Comparison of ENCODE assay signal across 10 mouse cellular contexts in genomic region chr7:139228447-139229171, GRCm38 (mm10). TPM values are rescaled to one million over a fixed set of nuclear protein-coding genes. Genes with fewer than 3 reads are reported as not detected.
DNase-seq lines count a peak whose midpoint lies in the region; ATAC-seq and TF ChIP-seq lines count a peak whose summit lies in the region.
"Had no signal": no experiment of that assay in that cellular context is flagged by ENCODE, and none has a peak within 500 bp of the region (broad histone marks: within the 10 kb centered on the region; RNA-seq: fewer than 3 reads in every experiment).

No protein-coding gene starts in this region.

- no peaks in the 10 kb centered on the region for H3K27me3 ChIP-seq in kidney, embryonic 14.5 days (ENCODE audit: control insufficient read depth, insufficient read depth, low read length)
- H3K27me3 ChIP-seq in liver, embryonic 14.5 days (ENCODE audit: control insufficient read depth, insufficient read depth, low read length), result no peaks in the 10 kb centered on the region
- H3K27me3 ChIP-seq in forebrain, embryonic 16.5 days (replicated peaks; ENCODE audit: control insufficient read depth, insufficient read depth, low read length), result no peaks in the 10 kb centered on the region

- DNase-seq in kidney, postnatal 14 days, result no peak
- DNase-seq in heart, adult 9 months (ENCODE audit: low spot score in 2 of 2), result peak; percentile 58
- no peak for DNase-seq in liver, embryonic 14.5 days (ENCODE audit: low read depth in 3 of 3, low spot score in 3 of 3)
- DNase-seq in cerebellum, adult 8-10 months, result no peak
- no peak for DNase-seq in adrenal gland, postnatal 4 days (ENCODE audit: low spot score in 2 of 2)
- DNase-seq: kidney, adult 11 months; thymus, adult 18-20 months had no signal

- no peak overlapping the region for H3K9ac ChIP-seq in kidney, embryonic 14.5 days (ENCODE audit: low read depth, low read length)
- no peak overlapping the region for H3K9ac ChIP-seq in liver, embryonic 14.5 days (replicated peaks)
- H3K9ac ChIP-seq in forebrain, embryonic 16.5 days (replicated peaks; ENCODE audit: low read depth, low read length), result no peak overlapping the region

- TF ChIP-seq EP300 in liver, embryonic 14.5 days (IDR thresholded peaks at IDR 0.05; ENCODE audit: low read depth), result no peak

- no peak for TF ChIP-seq POLR2A in bone marrow, adult 2 months (IDR thresholded peaks at IDR 0.05; ENCODE audit: borderline replicate concordance, control insufficient read depth, low read depth, low read length)

- H3K27ac ChIP-seq in kidney, embryonic 14.5 days (ENCODE audit: low read depth, low read length), result peak overlapping the region; percentile 53
- 0 out of 2 replicates have a peak overlapping the region, but pooled peaks have one; percentile 8 for H3K27ac ChIP-seq in bone marrow, adult 2 months (ENCODE audit: control insufficient read depth, insufficient read depth, low read depth, low read length, poor library complexity)
- H3K27ac ChIP-seq in liver, embryonic 14.5 days, result no peak overlapping the region
- no peak overlapping the region for H3K27ac ChIP-seq in forebrain, embryonic 16.5 days (ENCODE audit: low read length)

- H3K4me3 ChIP-seq in kidney, embryonic 14.5 days (ENCODE audit: low read length), result no peak overlapping the region
- no peak overlapping the region for H3K4me3 ChIP-seq in bone marrow, adult 2 months (replicated peaks; ENCODE audit: control insufficient read depth, low read depth, low read length)
- H3K4me3 ChIP-seq in liver, embryonic 14.5 days (ENCODE audit: insufficient read depth in 1 of 2, low read depth in 2 of 2, low read length in 2 of 2), result no peak overlapping the region
- no peak overlapping the region for H3K4me3 ChIP-seq in forebrain, embryonic 16.5 days (replicated peaks; ENCODE audit: low read length)

- H3K4me1 ChIP-seq in kidney, embryonic 14.5 days (ENCODE audit: control insufficient read depth, insufficient read depth, low read length), result 0 out of 2 replicates have a peak, but pooled peaks cover 6% of the 10 kb centered on the region
- peaks cover 9% of the 10 kb centered on the region; the same call in 1 of the 2 replicates for H3K4me1 ChIP-seq in bone marrow, adult 2 months (ENCODE audit: control insufficient read depth, insufficient read depth, low read length)
- peaks cover 0 to 5% of the 10 kb centered on the region in 2 experiments; a peak in 1 of 4 replicates for H3K4me1 ChIP-seq in liver, embryonic 14.5 days (replicated peaks; ENCODE audit: control insufficient read depth in 2 of 2, insufficient read depth in 2 of 2, low read length in 1 of 2)
- H3K4me1 ChIP-seq in forebrain, embryonic 16.5 days (replicated peaks; ENCODE audit: control insufficient read depth, insufficient read depth, low read length), result no peaks in the 10 kb centered on the region

- WGBS in kidney, embryonic 14.5 days, result 66% methylated on average over 6 of the region's 6 CpGs
- WGBS in bone marrow, adult 2 months, result 8% methylated on average over 6 of the region's 6 CpGs
- 17% methylated on average over 6 of the region's 6 CpGs for WGBS in liver, embryonic 14.5 days (ENCODE audit: insufficient replicate concordance)
- 80% methylated on average over 6 of the region's 6 CpGs for WGBS in forebrain, embryonic 16.5 days

- no peak for TF ChIP-seq CTCF in bone marrow, adult 2 months (IDR thresholded peaks at IDR 0.05; ENCODE audit: control insufficient read depth, insufficient read depth, low read length)
- no peak for TF ChIP-seq CTCF in liver, embryonic 14.5 days (IDR thresholded peaks at IDR 0.05; ENCODE audit: low read depth)

- ATAC-seq in kidney, embryonic 14.5 days (ENCODE audit: low FRiP score, low TSS enrichment), result no peak
- peak; percentile 16; the same call in 1 of the 2 replicates for ATAC-seq in liver, embryonic 14.5 days (ENCODE audit: insufficient read depth)
- ATAC-seq in forebrain, embryonic 16.5 days, result no peak

- no peak overlapping the region for H3K4me2 ChIP-seq in kidney, embryonic 14.5 days (replicated peaks; ENCODE audit: low read depth, low read length)
- H3K4me2 ChIP-seq in liver, embryonic 14.5 days (ENCODE audit: low read depth), result no peak overlapping the region
- H3K4me2 ChIP-seq in forebrain, embryonic 16.5 days (ENCODE audit: low read length), result no peak overlapping the region

- no peaks in the 10 kb centered on the region for H3K36me3 ChIP-seq in kidney, embryonic 14.5 days (ENCODE audit: control insufficient read depth, insufficient read depth, low read length)
- H3K36me3 ChIP-seq in liver, embryonic 14.5 days (replicated peaks; ENCODE audit: control insufficient read depth, insufficient read depth, low read depth), result no peaks in the 10 kb centered on the region
- H3K36me3 ChIP-seq in forebrain, embryonic 16.5 days (ENCODE audit: control insufficient read depth, insufficient read depth), result no peaks in the 10 kb centered on the region

- no peaks in the 10 kb centered on the region for H3K9me3 ChIP-seq in kidney, embryonic 14.5 days (ENCODE audit: control insufficient read depth, low read length)
- no peaks in the 10 kb centered on the region for H3K9me3 ChIP-seq in liver, embryonic 14.5 days (ENCODE audit: control insufficient read depth, low read length)
- no peaks in the 10 kb centered on the region for H3K9me3 ChIP-seq in forebrain, embryonic 16.5 days (ENCODE audit: control insufficient read depth, low read length)

RNA-seq across cellular contexts. Expression of gene Stk32c, which starts 15.5 kb away (rescaled TPM):
- polyA plus RNA-seq in kidney, embryonic 14.5 days (2014; fragmentation: Nextera tagmentation; extraction: Ambion mirVana), result 0.29 TPM in 1 of 2 replicates, not detected in the other
- 3.2 TPM in 1 of 2 replicates, not detected in the other for polyA plus RNA-seq in bone marrow, adult 2 months (2011; ENCODE audit: insufficient read depth, insufficient read length, low replicate concordance, missing spikeins)
- polyA plus RNA-seq in liver, embryonic 14.5 days (2012; rRNA removed), result 0.05 and 0.12 TPM in 2 replicates
- not detected in 2 replicates for polyA plus RNA-seq in liver, embryonic 14.5 days (2014; fragmentation: Nextera tagmentation; extraction: Ambion mirVana)
- 1.3 and 2.3 TPM in 2 replicates for polyA plus RNA-seq in forebrain, embryonic 16.5 days (2015; fragmentation: Nextera tagmentation; extraction: Ambion mirVana)
- 1 to 10 TPM; 3.8 to 4.3 TPM for total RNA-seq in adrenal gland, postnatal 4 days (2021)

RNA-seq across cellular contexts. Expression of gene Lrrc27, which starts 15.8 kb away (rescaled TPM):
- polyA plus RNA-seq in kidney, embryonic 14.5 days (2014; fragmentation: Nextera tagmentation; extraction: Ambion mirVana), result 5.7 and 6.6 TPM in 2 replicates
- polyA plus RNA-seq in bone marrow, adult 2 months (2011; ENCODE audit: insufficient read depth, insufficient read length, low replicate concordance, missing spikeins), result 5.2 TPM in 1 of 2 replicates, not detected in the other
- polyA plus RNA-seq in liver, embryonic 14.5 days (2012; rRNA removed), result 0.17 and 0.27 TPM in 2 replicates
- 0.49 and 0.52 TPM in 2 replicates for polyA plus RNA-seq in liver, embryonic 14.5 days (2014; fragmentation: Nextera tagmentation; extraction: Ambion mirVana)
- polyA plus RNA-seq in forebrain, embryonic 16.5 days (2015; fragmentation: Nextera tagmentation; extraction: Ambion mirVana), result 3.6 and 4.6 TPM in 2 replicates
- 1 to 10 TPM; 4.5 to 5.6 TPM for total RNA-seq in adrenal gland, postnatal 4 days (2021)

RNA-seq across cellular contexts. Expression of gene Pwwp2b, which starts 19.7 kb away (rescaled TPM):
- polyA plus RNA-seq in kidney, embryonic 14.5 days (2014; fragmentation: Nextera tagmentation; extraction: Ambion mirVana), result 5.3 and 7.3 TPM in 2 replicates
- 1.6 and 5.6 TPM in 2 replicates for polyA plus RNA-seq in bone marrow, adult 2 months (2011; ENCODE audit: insufficient read depth, insufficient read length, low replicate concordance, missing spikeins)
- 1.00 and 1.0 TPM in 2 replicates for polyA plus RNA-seq in liver, embryonic 14.5 days (2012; rRNA removed)
- polyA plus RNA-seq in liver, embryonic 14.5 days (2014; fragmentation: Nextera tagmentation; extraction: Ambion mirVana), result 1.3 and 1.4 TPM in 2 replicates
- 5.9 and 7.7 TPM in 2 replicates for polyA plus RNA-seq in forebrain, embryonic 16.5 days (2015; fragmentation: Nextera tagmentation; extraction: Ambion mirVana)
- total RNA-seq in adrenal gland, postnatal 4 days (2021), result 10 to 100 TPM; 18.2 to 21.0 TPM

Comparison
In these comparisons a context has a peak if more than half of its experiments do, and no peak if none do; other contexts are left out.
1. H3K27ac ChIP-seq: peak in kidney, embryonic 14.5 days (single experiment) and bone marrow, adult 2 months (single experiment); none in liver, embryonic 14.5 days (single experiment) and forebrain, embryonic 16.5 days (single experiment).
2. DNase-seq: peak in heart, adult 9 months (2 of 2); none in kidney, postnatal 14 days (single experiment), liver, embryonic 14.5 days (0 of 3), cerebellum, adult 8-10 months (single experiment) and adrenal gland, postnatal 4 days (0 of 2).